Mouse (Mus musculus) ovary, postnatal 36 days (tissue): ENCODE data around the gene Kif5c.

Experiments
- DNase-seq: peaks from one replicate; pipeline ENCODE4 v3.0.0; 2022; ENCODE audit warnings: low spot score, mixed read lengths

Kif5c gene

DNA sequence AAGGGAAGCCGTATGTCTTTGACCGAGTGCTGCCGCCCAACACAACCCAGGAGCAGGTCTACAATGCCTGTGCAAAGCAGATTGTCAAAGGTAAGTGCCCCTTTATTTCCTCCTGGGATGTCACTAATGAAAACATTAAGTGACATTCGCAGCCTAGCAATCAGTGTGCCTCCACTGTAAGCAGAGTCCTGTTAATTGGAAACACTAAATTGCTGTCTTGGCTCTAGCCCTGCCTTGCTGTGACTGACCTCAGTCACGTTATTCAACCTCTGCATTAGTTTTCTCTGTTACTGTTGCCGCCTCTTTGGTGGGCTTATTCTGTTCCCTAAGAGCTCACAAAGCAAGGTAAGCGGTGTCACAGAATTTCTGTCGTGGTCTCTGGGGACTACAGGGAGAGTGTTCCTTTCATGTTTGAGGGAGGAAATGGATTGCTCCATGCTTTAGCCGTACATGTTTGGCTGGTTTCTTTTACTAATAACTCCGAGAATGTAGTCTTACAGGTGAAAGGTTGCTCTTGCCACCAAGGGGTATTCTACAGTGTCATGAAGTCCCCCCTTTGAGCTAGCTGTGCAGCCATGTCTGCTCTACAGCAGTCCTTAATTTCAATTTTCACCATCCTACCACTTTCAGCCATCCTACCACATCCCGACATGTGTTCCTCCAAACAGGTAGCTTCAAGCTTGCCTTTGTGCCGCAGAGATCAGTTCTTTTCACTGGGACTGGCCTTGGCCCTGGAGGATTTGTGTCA is 52.8 kb downstream of the Kif5c start:
- no peak for DNase-seq

GRCm38 (mm10) chr2:49672501-49672874 is 53.4 kb downstream of the Kif5c start:
- no peak for DNase-seq

DNA sequence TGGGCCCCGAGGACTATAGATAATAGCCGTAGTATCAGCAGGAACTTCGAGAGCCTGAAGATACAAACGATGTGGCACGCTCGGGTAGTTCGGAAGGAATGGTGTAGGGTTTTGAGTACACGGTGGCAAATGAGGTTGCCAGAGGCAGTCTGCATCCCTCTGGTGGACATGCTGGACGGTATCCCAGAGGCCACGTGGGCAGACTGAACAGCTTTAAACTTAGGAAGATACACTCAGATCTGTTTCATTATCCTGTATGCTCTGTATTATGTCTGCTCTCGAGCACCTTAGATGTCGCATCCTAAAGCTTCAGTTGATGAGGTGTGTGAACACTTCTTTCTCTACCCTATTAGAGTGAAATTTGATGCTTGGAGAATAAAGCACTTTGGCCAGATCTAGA is 56.9 kb downstream of the Kif5c start:
- no peak for DNase-seq

- no peak for DNase-seq
Observed at GRCm38 (mm10) chr2:49678386-49678785, 59.3 kb downstream of the Kif5c start.

- DNase-seq: no peak
Observed at GRCm38 (mm10) chr2:49679135-49679964, 60.3 kb downstream of the Kif5c start.

GRCm38 (mm10) chr2:49682754-49683153 is 63.7 kb downstream of the Kif5c start:
- DNase-seq: no peak

- no peak for DNase-seq
Observed at GRCm38 (mm10) chr2:49684808-49685207, 65.7 kb downstream of the Kif5c start.

GRCm38 (mm10) chr2:49690421-49690826 is 71.3 kb downstream of the Kif5c start:
- no peak for DNase-seq

GRCm38 (mm10) chr2:49691441-49691840 is 72.3 kb downstream of the Kif5c start:
- DNase-seq: no peak

- no peak for DNase-seq
Observed at GRCm38 (mm10) chr2:49694727-49695126, 75.6 kb downstream of the Kif5c start.

- no peak for DNase-seq
Observed at GRCm38 (mm10) chr2:49695461-49695860, 76.4 kb downstream of the Kif5c start.

GRCm38 (mm10) chr2:49698851-49699250 is 79.8 kb downstream of the Kif5c start:
- no peak for DNase-seq

DNA sequence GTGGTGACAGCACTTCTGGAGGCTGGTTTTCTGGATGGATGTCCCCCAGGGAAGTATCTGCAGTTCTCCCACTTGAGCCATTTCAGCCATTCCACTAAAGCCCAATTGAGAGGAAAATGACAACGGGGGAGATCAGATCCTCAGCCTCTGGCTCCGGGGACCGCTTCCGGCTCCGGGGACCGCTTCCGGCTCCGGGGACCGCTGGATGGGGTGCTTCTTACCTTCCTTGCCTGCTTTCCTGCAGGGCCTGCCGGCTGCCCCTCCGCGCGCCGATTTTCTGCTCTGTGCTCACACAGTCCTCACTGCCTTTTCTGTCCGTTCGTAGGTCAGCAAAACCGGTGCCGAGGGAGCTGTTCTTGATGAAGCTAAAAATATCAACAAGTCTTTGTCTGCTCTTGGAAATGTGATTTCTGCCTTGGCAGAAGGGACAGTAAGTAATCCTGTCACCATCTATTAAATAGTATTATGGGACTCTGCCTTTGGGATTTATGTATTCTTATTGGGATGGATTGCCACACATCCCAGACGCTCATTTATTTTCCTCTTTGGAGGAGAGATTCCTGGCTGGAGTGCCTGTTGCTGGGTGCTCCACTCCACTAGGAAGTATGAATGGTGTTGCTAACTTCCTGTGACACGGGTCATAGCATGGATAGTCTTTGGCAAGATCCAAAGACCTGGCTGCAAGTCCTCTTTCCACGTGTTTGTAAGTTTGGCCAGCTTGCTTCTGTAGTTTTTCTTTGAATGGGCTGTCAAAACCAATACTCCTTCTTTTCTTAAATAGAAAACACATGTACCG is 81.3 kb downstream of the Kif5c start:
- DNase-seq: no peak

DNA sequence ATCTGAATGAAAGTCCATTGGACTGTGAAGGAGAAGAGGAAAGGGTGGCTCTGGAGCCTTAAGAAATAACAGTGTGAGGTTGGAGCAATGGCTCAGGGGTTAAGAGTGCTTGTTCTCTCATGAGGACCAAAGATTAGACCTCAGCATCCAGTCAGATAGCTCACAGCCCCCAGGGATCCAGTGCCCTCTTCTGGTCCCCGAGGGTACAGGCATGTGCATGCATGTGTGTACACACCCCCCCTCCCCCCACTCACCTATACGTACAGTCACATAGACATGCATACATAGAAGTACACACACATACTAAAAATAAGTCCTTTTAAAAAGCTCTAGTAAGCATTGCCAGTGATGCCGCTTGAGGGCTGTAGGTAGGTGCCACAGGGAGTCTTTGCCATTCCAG is 91.1 kb downstream of the Kif5c start:
- no peak for DNase-seq

GRCm38 (mm10) chr2:49711693-49712092 is 92.6 kb downstream of the Kif5c start:
- no peak for DNase-seq

DNA sequence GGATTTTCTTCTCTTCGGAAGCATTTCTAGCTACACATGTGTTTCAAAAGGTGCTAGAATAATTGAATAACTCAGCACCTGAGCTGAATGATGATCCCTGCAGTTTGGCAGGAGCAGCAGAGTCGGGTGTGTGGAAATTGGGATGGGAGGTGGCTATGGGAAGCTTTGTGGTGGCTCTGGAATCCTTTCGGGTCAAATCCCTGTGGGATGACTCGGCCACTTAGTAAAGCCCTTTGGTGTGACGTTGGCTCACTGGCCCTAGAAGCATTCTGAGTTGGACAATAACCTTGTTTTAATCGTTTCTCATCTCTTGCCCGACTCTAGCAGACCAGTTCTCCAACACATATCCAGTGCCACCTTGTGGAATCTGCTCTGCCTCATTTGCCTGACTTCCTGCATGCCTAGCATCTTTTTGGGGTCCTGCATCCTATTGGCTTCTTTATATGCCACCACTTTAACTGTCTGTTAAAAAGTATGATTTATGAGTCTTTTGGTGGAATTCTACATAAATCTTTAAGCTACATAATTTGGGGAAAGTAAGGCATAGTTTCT is 93.3 kb downstream of the Kif5c start:
- no peak for DNase-seq

DNA sequence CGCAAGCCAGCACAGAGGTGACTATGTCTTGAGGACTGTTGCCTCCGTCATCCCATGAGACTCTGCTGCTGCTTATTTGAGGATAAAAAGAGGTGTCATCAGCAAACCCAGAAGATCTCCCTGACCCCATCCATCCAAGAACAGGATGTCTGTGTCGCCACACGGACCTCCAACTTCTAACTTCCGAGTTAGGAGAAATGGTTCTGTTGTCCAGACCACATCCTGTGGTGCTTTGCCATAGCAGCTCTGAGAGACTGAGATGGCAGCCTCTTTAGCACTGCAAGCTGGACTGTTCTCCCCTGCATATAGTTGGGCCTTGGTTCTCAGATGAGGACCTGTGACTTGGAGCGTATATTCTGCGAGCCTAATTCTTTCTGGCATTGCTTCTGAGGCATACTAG is 97.4 kb downstream of the Kif5c start:
- DNase-seq: no peak

DNA sequence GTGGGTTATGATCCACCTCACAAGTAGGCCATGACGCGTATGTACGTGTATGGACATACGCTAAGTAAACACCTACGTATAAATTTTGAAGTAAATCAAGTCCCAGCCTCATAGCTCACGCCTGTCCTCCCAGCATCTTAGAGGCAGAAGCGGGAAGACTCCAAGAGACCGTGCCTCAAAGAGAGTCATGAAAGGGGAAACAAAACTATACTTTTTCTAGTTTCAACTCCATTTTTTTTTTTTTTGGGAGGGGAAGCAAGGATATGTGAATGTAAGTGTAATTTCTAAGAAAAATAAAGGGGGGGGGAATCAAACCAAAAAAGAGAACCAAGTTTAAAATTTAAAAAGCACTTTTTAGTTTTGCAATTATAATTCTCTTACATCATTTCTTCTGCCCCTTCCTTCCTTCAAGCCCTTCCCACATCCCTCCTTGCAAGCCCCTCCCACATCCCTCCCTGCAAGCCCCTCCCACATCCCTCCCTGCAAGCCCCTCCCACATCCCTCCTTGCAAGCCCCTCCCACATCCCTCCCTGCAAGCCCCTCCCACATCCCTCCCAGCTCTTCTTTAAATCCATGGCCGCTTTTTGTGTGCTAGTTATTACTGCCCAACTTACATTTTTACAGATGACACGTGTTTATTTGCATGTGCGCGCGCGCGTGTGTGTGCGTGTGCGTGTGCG is 98.5 kb downstream of the Kif5c start:
- DNase-seq: no peak

GRCm38 (mm10) chr2:49718492-49718891 is 99.4 kb downstream of the Kif5c start:
- no peak for DNase-seq

DNA sequence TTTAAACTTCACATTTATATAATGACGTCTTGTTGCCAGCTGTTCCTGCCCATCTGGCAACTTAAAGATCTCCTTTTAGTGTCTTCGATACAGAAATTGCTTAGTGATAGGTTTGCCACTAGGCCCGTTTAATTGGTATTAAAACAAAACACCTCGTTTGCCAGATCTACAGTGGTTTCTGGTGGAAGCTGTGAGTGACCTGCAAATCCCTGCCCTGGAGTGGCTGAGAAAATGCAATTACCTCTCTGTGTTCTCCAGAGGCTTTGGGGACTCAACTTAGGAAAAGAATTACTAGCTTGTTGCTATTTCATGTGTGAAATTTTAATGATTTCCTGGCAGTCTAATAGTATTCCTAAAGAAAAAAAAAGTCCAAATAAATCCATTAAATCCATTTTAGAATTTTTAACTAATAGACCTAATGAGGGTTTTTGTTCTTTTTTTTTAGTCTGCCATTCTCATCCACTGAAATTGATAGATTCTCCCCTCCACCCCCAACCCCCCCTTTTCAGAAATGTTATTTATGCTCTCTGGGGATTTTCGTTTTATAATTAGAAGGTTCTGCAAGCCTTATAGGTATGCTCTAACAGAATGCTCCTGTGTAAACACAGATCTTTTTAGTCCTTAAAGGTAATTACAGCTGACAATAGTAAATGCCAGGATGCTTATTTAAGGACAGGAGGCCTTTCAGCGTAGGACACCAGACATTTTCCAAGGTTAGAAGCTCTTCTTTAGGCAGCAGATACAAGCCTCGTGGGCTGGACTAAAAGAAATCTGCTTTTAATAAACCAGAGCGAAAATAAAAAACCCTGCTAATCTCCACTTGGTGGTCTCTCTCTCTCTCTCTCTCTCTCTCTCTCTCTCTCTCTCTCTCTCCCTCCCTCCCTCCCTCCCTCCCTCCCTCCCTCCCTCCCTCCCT is 100.1 kb downstream of the Kif5c start:
- DNase-seq: no peak

DNA sequence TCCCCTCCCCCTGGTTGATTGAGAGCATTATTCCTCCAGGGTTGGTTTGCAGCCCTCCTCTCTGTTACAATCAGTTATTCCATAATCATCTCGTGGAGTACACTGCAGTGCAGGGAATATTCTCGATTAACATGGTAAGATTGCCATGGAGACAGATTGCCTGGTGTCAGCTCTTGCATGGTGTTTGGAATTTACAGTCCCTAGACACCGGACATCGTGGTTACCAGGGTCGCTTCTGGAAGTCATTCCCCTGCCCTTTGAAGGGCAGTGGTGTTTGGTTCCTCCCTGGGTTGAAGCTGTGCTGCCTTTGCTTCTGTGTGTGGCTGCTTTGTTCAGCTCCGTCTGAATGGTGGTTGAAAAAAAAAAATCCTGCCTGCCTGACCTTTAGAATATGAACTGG is 100.8 kb downstream of the Kif5c start:
- no peak for DNase-seq
